Mouse (Mus musculus): Measurements from ENCODE around the gene Meis3. TPM values are rescaled to one million over a fixed set of nuclear protein-coding genes. Genes with fewer than 3 reads are reported as not detected.

The Meis3 gene
- polyA plus RNA-seq, 1 experiment = 21.9 TPM

DNA sequence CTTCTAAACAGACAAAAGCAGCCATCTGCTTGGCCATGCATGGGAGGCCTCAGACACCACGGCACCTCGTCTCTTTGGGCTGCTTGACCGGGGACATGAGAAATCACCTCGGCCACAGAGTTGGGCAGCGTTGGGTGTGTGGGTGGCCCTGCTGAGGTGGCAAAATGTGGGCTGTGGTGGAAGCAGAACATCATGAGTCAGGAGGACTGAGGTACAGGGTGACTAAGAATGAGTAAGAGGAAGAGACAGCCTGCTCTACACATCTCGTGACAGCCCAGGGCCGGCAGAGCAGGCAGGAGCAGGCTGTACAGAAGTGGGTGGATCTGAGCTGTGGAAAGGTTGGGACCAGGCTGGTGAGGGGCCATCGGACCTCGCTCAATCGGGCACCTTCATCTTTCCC, 32.6 kb downstream of the Meis3 start:
- Histone ChIP-seq H3K4me1 (ENCODE audit: control insufficient read depth, insufficient read depth, insufficient read length) (peaks cover 6% of the 10 kb centered on the region; the same call in 1 of the 2 replicates), H3K36me3 (ENCODE audit: control insufficient read depth, insufficient read depth, low read length) (peaks cover 31% of the 10 kb centered on the region), H3K27me3 (ENCODE audit: control insufficient read depth, insufficient read depth, low read length) (no peaks in the 10 kb centered on the region), H3K27ac (ENCODE audit: insufficient read depth, low read length) (peak overlapping the region; percentile 24), H3K4me3 (ENCODE audit: extremely low read depth, insufficient read depth, insufficient read length) (no peak overlapping the region)
- 65% methylated on average over 10 of the region's 10 CpGs for WGBS
- no peak for DNase-seq (ENCODE audit: low read depth in 1 of 2, low spot score in 2 of 2)
- TF ChIP-seq CTCF (IDR thresholded peaks at IDR 0.05; ENCODE audit: extremely low read depth, insufficient read depth, insufficient read length, insufficient replicate concordance) (no peak), POLR2A (IDR thresholded peaks at IDR 0.05; ENCODE audit: low read depth, low read length) (no peak)

DNA sequence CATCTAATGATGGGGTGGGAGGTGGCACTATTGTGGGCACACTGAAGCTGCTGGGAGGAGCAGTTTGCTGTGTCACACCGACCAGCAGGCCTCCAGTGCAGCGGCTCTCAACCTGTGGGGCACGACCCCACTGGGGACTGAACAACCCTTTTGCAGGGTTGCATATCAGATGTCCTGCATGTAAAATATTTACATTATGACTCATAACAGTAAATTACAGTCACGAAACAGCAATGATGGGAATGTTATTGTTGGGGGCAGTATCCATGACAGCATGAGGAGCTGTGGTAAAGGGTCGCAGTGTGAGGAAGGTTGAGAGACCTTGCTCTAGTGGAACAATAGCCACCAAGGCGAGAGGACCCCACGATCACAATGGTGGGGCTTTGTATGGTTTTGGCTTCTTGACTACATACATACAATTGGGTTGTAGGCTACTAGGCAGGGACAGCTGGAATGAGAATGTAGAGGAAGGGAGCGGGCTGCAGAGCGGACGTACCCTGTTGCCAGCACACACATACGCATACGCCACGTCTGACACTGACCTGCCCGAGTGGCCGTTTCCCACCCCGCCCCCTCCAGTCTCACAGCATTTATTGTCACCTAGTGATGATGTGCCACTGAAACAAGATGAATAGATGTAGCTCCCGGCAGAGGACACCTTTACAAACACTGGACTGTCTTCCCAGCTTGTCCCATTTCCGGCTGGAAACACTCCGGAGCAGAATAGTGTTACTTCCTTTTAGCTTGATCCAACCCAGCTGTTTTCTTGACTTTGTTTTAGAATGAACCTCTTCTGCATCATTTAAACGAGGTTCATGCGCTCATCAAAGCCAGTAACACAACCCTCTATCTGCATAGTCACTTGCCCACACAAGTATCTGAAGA, 34.1 kb downstream of the Meis3 start:
- TF ChIP-seq POLR2A (IDR thresholded peaks at IDR 0.05; ENCODE audit: low read depth, low read length) (no peak), CTCF (IDR thresholded peaks at IDR 0.05; ENCODE audit: extremely low read depth, insufficient read depth, insufficient read length, insufficient replicate concordance) (no peak)
- Histone ChIP-seq H3K36me3 (ENCODE audit: control insufficient read depth, insufficient read depth, low read length) (peaks cover 32% of the 10 kb centered on the region), H3K4me3 (ENCODE audit: extremely low read depth, insufficient read depth, insufficient read length) (no peak overlapping the region), H3K27me3 (ENCODE audit: control insufficient read depth, insufficient read depth, low read length) (no peaks in the 10 kb centered on the region), H3K27ac (ENCODE audit: insufficient read depth, low read length) (no peak overlapping the region), H3K4me1 (ENCODE audit: control insufficient read depth, insufficient read depth, insufficient read length) (peaks cover 6% of the 10 kb centered on the region; the same call in 1 of the 2 replicates)
- no peak for DNase-seq (ENCODE audit: low read depth in 1 of 2, low spot score in 2 of 2)
- 92% methylated on average over 21 of the region's 21 CpGs for WGBS

DNA sequence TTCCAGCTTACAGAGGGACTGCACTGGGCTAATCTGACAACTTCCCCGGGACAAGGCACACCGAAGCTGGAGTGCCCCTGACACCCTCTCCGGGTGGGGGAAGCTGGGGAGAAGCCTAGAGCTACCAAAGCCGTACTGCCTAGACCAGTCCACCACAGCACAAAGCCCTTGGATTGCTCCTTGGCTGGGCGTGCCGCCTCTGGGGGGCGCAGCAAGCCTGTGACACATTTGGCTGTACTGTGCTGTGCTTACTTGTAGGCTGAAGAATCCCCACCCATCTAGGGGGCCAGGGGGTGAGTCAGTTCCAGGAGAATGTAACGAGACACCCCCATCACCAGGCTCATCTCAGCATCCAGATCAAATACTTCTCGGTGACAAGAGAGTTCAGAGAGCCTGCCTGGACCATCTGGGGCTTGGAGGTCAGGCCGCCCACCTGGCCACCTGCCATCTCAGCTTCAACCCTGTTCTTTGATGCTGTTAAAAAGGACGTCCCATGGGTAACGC, 36.0 kb downstream of the Meis3 start:
- no peaks in the 10 kb centered on the region for H3K27me3 ChIP-seq (ENCODE audit: control insufficient read depth, insufficient read depth, low read length)
- WGBS = 88% methylated on average over 12 of the region's 12 CpGs
- H3K4me3 ChIP-seq (ENCODE audit: extremely low read depth, insufficient read depth, insufficient read length) = no peak overlapping the region
- no peak for DNase-seq (ENCODE audit: low read depth in 1 of 2, low spot score in 2 of 2)
- H3K27ac ChIP-seq (ENCODE audit: insufficient read depth, low read length) = no peak overlapping the region
- TF ChIP-seq POLR2A (IDR thresholded peaks at IDR 0.05; ENCODE audit: low read depth, low read length) (no peak), CTCF (IDR thresholded peaks at IDR 0.05; ENCODE audit: extremely low read depth, insufficient read depth, insufficient read length, insufficient replicate concordance) (peak; percentile 52; the same call in 1 of the 2 replicates)
- peaks cover 41% of the 10 kb centered on the region for H3K36me3 ChIP-seq (ENCODE audit: control insufficient read depth, insufficient read depth, low read length)
- H3K4me1 ChIP-seq (ENCODE audit: control insufficient read depth, insufficient read depth, insufficient read length) = no peaks in the 10 kb centered on the region

DNA sequence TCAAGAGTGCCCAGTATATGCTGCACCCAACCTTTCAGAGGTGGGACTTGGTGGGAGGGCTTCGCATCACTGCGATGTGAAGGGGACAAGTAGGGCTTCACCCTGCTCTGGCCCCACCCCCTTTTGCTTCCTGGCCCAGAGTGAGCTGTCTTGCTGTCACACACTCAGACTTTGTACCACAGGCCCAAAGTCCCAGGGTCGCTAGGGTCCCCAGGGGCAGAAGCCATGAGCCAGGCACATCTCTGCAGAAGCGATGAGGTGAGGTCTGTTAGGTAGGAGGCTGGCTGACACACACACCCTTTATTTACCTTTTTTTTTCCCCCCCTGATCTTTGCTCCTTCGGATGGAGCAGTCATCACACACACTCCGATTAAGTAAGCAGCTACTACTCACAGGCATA, 38.3 kb downstream of the Meis3 start:
- no peaks in the 10 kb centered on the region for H3K4me1 ChIP-seq (ENCODE audit: control insufficient read depth, insufficient read depth, insufficient read length)
- TF ChIP-seq POLR2A (IDR thresholded peaks at IDR 0.05; ENCODE audit: low read depth, low read length) (no peak), CTCF (IDR thresholded peaks at IDR 0.05; ENCODE audit: extremely low read depth, insufficient read depth, insufficient read length, insufficient replicate concordance) (no peak)
- DNase-seq (ENCODE audit: low read depth in 1 of 2, low spot score in 2 of 2) = no peak

GRCm38 (mm10) chr7:16213986-16214385, 39.1 kb downstream of the Meis3 start:
- 93% methylated on average over 9 of the region's 9 CpGs for WGBS
- no peak for DNase-seq (ENCODE audit: low read depth in 1 of 2, low spot score in 2 of 2)
- peaks cover 49% of the 10 kb centered on the region for H3K36me3 ChIP-seq (ENCODE audit: control insufficient read depth, insufficient read depth, low read length)
- no peaks in the 10 kb centered on the region for H3K4me1 ChIP-seq (ENCODE audit: control insufficient read depth, insufficient read depth, insufficient read length)
- no peak overlapping the region for H3K27ac ChIP-seq (ENCODE audit: insufficient read depth, low read length)
- H3K4me3 ChIP-seq (ENCODE audit: extremely low read depth, insufficient read depth, insufficient read length) = no peak overlapping the region
- TF ChIP-seq CTCF (IDR thresholded peaks at IDR 0.05; ENCODE audit: extremely low read depth, insufficient read depth, insufficient read length, insufficient replicate concordance) (no peak), POLR2A (IDR thresholded peaks at IDR 0.05; ENCODE audit: low read depth, low read length) (no peak)
- no peaks in the 10 kb centered on the region for H3K27me3 ChIP-seq (ENCODE audit: control insufficient read depth, insufficient read depth, low read length)

More for the DNA sequence above, 38.3 kb downstream of the Meis3 start:
- WGBS = 86% methylated on average over 6 of the region's 6 CpGs
- Histone ChIP-seq H3K4me3 (ENCODE audit: extremely low read depth, insufficient read depth, insufficient read length) (no peak overlapping the region), H3K27ac (ENCODE audit: insufficient read depth, low read length) (no peak overlapping the region), H3K27me3 (ENCODE audit: control insufficient read depth, insufficient read depth, low read length) (no peaks in the 10 kb centered on the region), H3K36me3 (ENCODE audit: control insufficient read depth, insufficient read depth, low read length) (peaks cover 46% of the 10 kb centered on the region)

- peak; percentile 44; the same call in 1 of the 2 replicates for TF ChIP-seq CTCF (IDR thresholded peaks at IDR 0.05; ENCODE audit: extremely low read depth, insufficient read depth, insufficient read length, insufficient replicate concordance)
- peak; percentile 85 for TF ChIP-seq POLR2A (IDR thresholded peaks at IDR 0.05; ENCODE audit: low read depth, low read length)
- peaks cover 4% of the 10 kb centered on the region; the same call in 1 of the 2 replicates for H3K4me1 ChIP-seq (ENCODE audit: control insufficient read depth, insufficient read depth, insufficient read length)
- under 1% methylated on average over 34 of the region's 34 CpGs for WGBS
Measured at GRCm38 (mm10) chr7:16221582-16222272, 46.8 kb downstream of the Meis3 start, which contains the start of gene Dhx34. Gene Dhx34 (minus strand): TSS chr7:16222037.

More at GRCm38 (mm10) chr7:16221582-16222272, 46.8 kb downstream of the Meis3 start, which contains the start of gene Dhx34:
- peak within 1 kb of the TSS; percentile 82 for H3K4me3 ChIP-seq (ENCODE audit: extremely low read depth, insufficient read depth, insufficient read length)
- no peaks in the 10 kb centered on the region for H3K27me3 ChIP-seq (ENCODE audit: control insufficient read depth, insufficient read depth, low read length)
- H3K36me3 ChIP-seq (ENCODE audit: control insufficient read depth, insufficient read depth, low read length) = peaks cover 11% of the 10 kb centered on the region
- peak; percentile 95 for DNase-seq (ENCODE audit: low read depth in 1 of 2, low spot score in 2 of 2)
- H3K27ac ChIP-seq (ENCODE audit: insufficient read depth, low read length) = peak within 1 kb of the TSS; percentile 95

Data from spleen, adult 2 months (tissue).